Mouse (Mus musculus) embryonic fibroblast, embryonic 13.5 days (primary cell): ENCODE results near the gene Cdt1.

Experiments used
- CTCF ChIP-seq: IDR thresholded peaks from 2 replicates; pipeline ENCODE4 v1.5.1; 2011; ENCODE audit warnings: mild to moderate bottlenecking, control low read depth, low read length, moderate library complexity, borderline replicate concordance; ENCODE audit not compliant: insufficient read depth
- POLR2A ChIP-seq: IDR thresholded peaks from 2 replicates; pipeline ENCODE4 v1.6.1; 2011; ENCODE audit warnings: low read depth, mild to moderate bottlenecking, control low read depth, low read length, moderate library complexity

- TF ChIP-seq POLR2A: no peak
- no peak for TF ChIP-seq CTCF
Measured at GRCm38 (mm10) chr8:122546066-122546755, 21.6 kb upstream of the Cdt1 start.
